Mouse (Mus musculus): ENCODE measurements at regions not wholly inside any gene's neighbourhood (a gene's known extent, or its start where the extent isn't known, plus 50 kb on each side); places are given as distances from the start of the nearest gene placed in this dataset.
"Not testable (repeated sequence)": the region's sequence is repeated elsewhere in the genome, so short reads cannot be mapped to it uniquely, and the experiment has no call there.

- Histone ChIP-seq H3K4me1 (replicated peaks; ENCODE audit: control insufficient read depth, insufficient read depth, low read length) (no peaks in the 10 kb centered on the region), H3K9me3 (ENCODE audit: control insufficient read depth, low read length) (no peaks in the 10 kb centered on the region), H3K27ac (ENCODE audit: low read depth, low read length) (no peak overlapping the region), H3K4me3 (ENCODE audit: low read depth, low read length) (no peak overlapping the region), H3K36me3 (ENCODE audit: control insufficient read depth, insufficient read depth, low read length) (no peaks in the 10 kb centered on the region), H3K27me3 (replicated peaks; ENCODE audit: control insufficient read depth, insufficient read depth, low read length) (no peaks in the 10 kb centered on the region), H3K4me2 (no peak overlapping the region), H3K9ac (ENCODE audit: low read depth, low read length) (no peak overlapping the region)
- DNase-seq (ENCODE audit: low spot score) = no peak
- ATAC-seq (replicated peaks; ENCODE audit: low FRiP score) = no peak
- 74% methylated on average over 11 of the region's 11 CpGs for WGBS
Observed at GRCm38 (mm10) chr2:17855566-17856264, 124.5 kb upstream of the Nebl start.

- ATAC-seq (replicated peaks; ENCODE audit: low FRiP score) = no peak
Observed at GRCm38 (mm10) chr2:17854088-17854487, 122.8 kb upstream of the Nebl start.

GRCm38 (mm10) chr2:17853500-17854011, 122.3 kb upstream of the Nebl start:
- Histone ChIP-seq H3K9me3 (ENCODE audit: control insufficient read depth, low read length) (no peaks in the 10 kb centered on the region), H3K27ac (ENCODE audit: low read depth, low read length) (no peak overlapping the region), H3K27me3 (replicated peaks; ENCODE audit: control insufficient read depth, insufficient read depth, low read length) (no peaks in the 10 kb centered on the region), H3K9ac (ENCODE audit: low read depth, low read length) (no peak overlapping the region), H3K4me1 (replicated peaks; ENCODE audit: control insufficient read depth, insufficient read depth, low read length) (no peaks in the 10 kb centered on the region), H3K4me2 (no peak overlapping the region), H3K4me3 (ENCODE audit: low read depth, low read length) (no peak overlapping the region), H3K36me3 (ENCODE audit: control insufficient read depth, insufficient read depth, low read length) (no peaks in the 10 kb centered on the region)
- WGBS = 52% methylated on average over 11 of the region's 11 CpGs
- DNase-seq (ENCODE audit: low spot score) (no peak), ATAC-seq (replicated peaks; ENCODE audit: low FRiP score) (no peak)

More at GRCm38 (mm10) chr2:17854088-17854487, 122.8 kb upstream of the Nebl start:
- H3K4me3 ChIP-seq (ENCODE audit: low read depth, low read length) = no peak overlapping the region
- WGBS = 42% methylated on average over 3 of the region's 3 CpGs
- no peak overlapping the region for H3K27ac ChIP-seq (ENCODE audit: low read depth, low read length)
- no peak overlapping the region for H3K9ac ChIP-seq (ENCODE audit: low read depth, low read length)
- H3K4me1 ChIP-seq (replicated peaks; ENCODE audit: control insufficient read depth, insufficient read depth, low read length) = no peaks in the 10 kb centered on the region
- no peaks in the 10 kb centered on the region for H3K9me3 ChIP-seq (ENCODE audit: control insufficient read depth, low read length)
- no peak overlapping the region for H3K4me2 ChIP-seq
- H3K27me3 ChIP-seq (replicated peaks; ENCODE audit: control insufficient read depth, insufficient read depth, low read length) = no peaks in the 10 kb centered on the region
- no peaks in the 10 kb centered on the region for H3K36me3 ChIP-seq (ENCODE audit: control insufficient read depth, insufficient read depth, low read length)
- DNase-seq (ENCODE audit: low spot score) = no peak

DNA sequence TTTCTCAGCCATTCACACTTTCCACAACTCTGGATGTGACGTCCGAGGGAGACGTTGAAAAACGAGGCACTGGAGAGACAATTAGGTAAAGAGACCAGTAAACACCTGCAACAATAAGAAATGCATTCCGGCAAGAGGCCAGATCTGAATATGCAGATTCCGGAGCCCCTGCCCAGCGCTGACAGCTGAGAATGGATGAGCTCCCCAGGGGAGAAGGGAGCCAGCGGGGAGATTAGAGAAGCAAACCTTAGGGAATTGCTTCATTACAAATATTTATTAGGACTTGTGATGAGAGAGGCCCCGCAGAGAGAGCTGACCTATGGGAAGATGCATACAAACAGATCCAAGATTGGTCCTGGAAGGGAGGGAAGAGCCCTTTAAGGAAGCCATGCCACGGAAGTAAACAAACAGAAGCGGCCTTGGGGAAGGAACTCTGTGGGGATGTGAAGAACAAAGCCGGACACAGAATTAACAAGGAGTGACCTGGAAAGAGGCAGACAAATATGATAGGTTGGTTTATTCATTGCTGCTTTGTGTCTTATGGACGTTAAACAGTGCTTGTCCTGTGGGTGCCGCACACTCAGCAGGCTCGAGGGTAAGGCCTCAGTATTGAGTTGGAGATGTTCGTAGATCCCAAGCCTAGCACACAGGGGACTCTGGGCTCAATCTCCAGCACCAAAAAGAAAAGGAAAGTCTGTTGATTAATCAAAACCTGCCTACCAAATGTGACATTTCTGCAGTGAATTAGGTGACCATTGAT, 121.7 kb upstream of the Nebl start:
- Histone ChIP-seq H3K27me3 (replicated peaks; ENCODE audit: control insufficient read depth, insufficient read depth, low read length) (no peaks in the 10 kb centered on the region), H3K36me3 (ENCODE audit: control insufficient read depth, insufficient read depth, low read length) (no peaks in the 10 kb centered on the region), H3K9me3 (ENCODE audit: control insufficient read depth, low read length) (no peaks in the 10 kb centered on the region), H3K9ac (ENCODE audit: low read depth, low read length) (no peak overlapping the region), H3K27ac (ENCODE audit: low read depth, low read length) (no peak overlapping the region), H3K4me3 (ENCODE audit: low read depth, low read length) (no peak overlapping the region), H3K4me2 (peak overlapping the region; percentile 35; the same call in 1 of the 2 replicates), H3K4me1 (replicated peaks; ENCODE audit: control insufficient read depth, insufficient read depth, low read length) (no peaks in the 10 kb centered on the region)
- ATAC-seq (replicated peaks; ENCODE audit: low FRiP score) = no peak
- WGBS = 25% methylated on average over 16 of the region's 16 CpGs
- no peak for DNase-seq (ENCODE audit: low spot score)

- Histone ChIP-seq H3K36me3 (ENCODE audit: control insufficient read depth, insufficient read depth, low read length) (no peaks in the 10 kb centered on the region), H3K4me3 (ENCODE audit: low read depth, low read length) (no peak overlapping the region), H3K4me1 (replicated peaks; ENCODE audit: control insufficient read depth, insufficient read depth, low read length) (no peaks in the 10 kb centered on the region), H3K9me3 (ENCODE audit: control insufficient read depth, low read length) (no peaks in the 10 kb centered on the region), H3K4me2 (no peak overlapping the region), H3K9ac (ENCODE audit: low read depth, low read length) (no peak overlapping the region), H3K27ac (ENCODE audit: low read depth, low read length) (no peak overlapping the region), H3K27me3 (replicated peaks; ENCODE audit: control insufficient read depth, insufficient read depth, low read length) (no peaks in the 10 kb centered on the region)
- DNase-seq (ENCODE audit: low spot score) (no peak), ATAC-seq (replicated peaks; ENCODE audit: low FRiP score) (no peak)
- 87% methylated on average over 4 of the region's 4 CpGs for WGBS
Observed at GRCm38 (mm10) chr2:17850741-17851140, 119.5 kb upstream of the Nebl start.

- ATAC-seq (replicated peaks; ENCODE audit: low FRiP score) = no peak
- no peaks in the 10 kb centered on the region for H3K36me3 ChIP-seq (ENCODE audit: control insufficient read depth, insufficient read depth, low read length)
- H3K4me2 ChIP-seq = no peak overlapping the region
- no peak overlapping the region for H3K9ac ChIP-seq (ENCODE audit: low read depth, low read length)
- WGBS = 33% methylated on average over 4 of the region's 4 CpGs
- H3K27me3 ChIP-seq (replicated peaks; ENCODE audit: control insufficient read depth, insufficient read depth, low read length) = no peaks in the 10 kb centered on the region
- H3K27ac ChIP-seq (ENCODE audit: low read depth, low read length) = no peak overlapping the region
- no peaks in the 10 kb centered on the region for H3K4me1 ChIP-seq (replicated peaks; ENCODE audit: control insufficient read depth, insufficient read depth, low read length)
- no peak overlapping the region for H3K4me3 ChIP-seq (ENCODE audit: low read depth, low read length)
- no peaks in the 10 kb centered on the region for H3K9me3 ChIP-seq (ENCODE audit: control insufficient read depth, low read length)
- no peak for DNase-seq (ENCODE audit: low spot score)
Observed at GRCm38 (mm10) chr2:17849267-17849666, 118.0 kb upstream of the Nebl start.

DNA sequence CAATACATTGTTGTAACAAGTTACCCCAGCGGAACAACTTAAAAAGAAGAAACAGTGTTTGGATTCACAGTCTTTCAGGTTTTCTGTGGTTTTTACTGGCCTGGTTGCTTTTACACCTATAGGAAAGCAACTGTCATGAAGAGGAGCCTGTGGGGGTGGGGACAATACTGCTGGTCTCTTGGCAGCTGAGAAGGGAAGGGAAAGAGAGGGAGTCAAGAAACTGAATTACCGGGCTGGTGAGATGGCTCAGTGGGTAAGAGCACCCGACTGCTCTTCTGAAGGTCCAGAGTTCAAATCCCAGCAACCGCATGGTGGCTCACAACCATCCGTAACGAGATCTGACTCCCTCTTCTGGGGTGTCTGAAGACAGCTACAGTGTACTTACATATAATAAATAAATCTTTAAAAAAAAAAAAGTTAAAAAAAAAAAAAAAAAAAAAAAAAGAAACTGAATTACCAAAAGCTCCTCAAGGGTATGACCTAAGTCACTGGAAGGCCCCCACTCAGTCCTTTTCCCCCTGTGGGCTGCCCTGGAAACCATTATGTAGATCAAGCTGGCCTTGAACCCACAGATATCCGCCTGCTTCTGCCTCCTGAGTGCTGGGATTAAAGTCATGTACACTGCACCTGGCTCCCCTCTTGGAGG, 114.3 kb upstream of the Nebl start:
- not testable (repeated sequence) for H3K4me3 ChIP-seq (ENCODE audit: low read depth, low read length); H3K36me3 ChIP-seq (ENCODE audit: control insufficient read depth, insufficient read depth, low read length); H3K4me1 ChIP-seq (replicated peaks; ENCODE audit: control insufficient read depth, insufficient read depth, low read length); H3K4me2 ChIP-seq; H3K9me3 ChIP-seq (ENCODE audit: control insufficient read depth, low read length); H3K9ac ChIP-seq (ENCODE audit: low read depth, low read length); DNase-seq (ENCODE audit: low spot score); H3K27me3 ChIP-seq (replicated peaks; ENCODE audit: control insufficient read depth, insufficient read depth, low read length); ATAC-seq (replicated peaks; ENCODE audit: low FRiP score); H3K27ac ChIP-seq (ENCODE audit: low read depth, low read length)
- WGBS = 72% methylated on average over 4 of the region's 7 CpGs

DNA sequence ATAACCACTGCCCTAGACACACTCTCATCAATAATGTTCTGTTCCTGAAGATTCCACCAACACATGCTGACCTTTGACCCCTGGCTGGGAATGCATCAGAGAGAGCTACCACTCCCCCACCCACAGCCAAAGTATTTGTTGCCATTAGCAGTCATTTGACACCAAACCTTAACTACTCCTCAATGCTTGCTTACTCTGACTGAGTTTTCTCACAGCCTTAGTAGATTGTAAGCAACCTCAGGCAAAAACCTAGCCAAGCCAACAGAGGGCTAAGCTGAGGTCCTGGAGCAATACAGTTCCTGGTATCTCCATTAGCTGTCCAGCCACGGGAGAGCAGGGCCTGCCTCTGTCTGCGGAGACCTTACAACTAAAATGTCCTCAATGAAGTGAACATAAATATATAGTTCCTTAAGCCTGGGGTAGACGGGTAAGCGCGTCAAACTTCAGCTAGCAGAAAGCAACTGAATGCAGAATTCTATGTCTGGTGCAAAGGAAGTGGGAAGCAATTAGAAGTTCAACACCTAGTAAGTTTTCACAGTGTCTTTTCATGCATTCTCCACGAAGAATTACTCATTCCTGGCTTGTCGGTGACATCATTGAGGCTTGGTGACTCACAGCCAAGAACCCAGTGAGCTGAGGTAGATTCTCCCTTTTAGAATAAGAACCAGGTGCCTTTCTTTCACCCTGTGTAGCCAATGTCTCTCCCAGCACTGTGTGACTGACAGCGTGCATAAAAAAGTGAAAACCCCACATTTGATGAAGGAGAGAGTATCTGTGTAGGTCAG, 113.6 kb upstream of the Nebl start:
- Histone ChIP-seq H3K27me3 (replicated peaks; ENCODE audit: control insufficient read depth, insufficient read depth, low read length) (no peaks in the 10 kb centered on the region), H3K27ac (ENCODE audit: low read depth, low read length) (no peak overlapping the region), H3K9ac (ENCODE audit: low read depth, low read length) (no peak overlapping the region), H3K4me2 (no peak overlapping the region), H3K4me1 (replicated peaks; ENCODE audit: control insufficient read depth, insufficient read depth, low read length) (no peaks in the 10 kb centered on the region), H3K36me3 (ENCODE audit: control insufficient read depth, insufficient read depth, low read length) (no peaks in the 10 kb centered on the region), H3K4me3 (ENCODE audit: low read depth, low read length) (no peak overlapping the region), H3K9me3 (ENCODE audit: control insufficient read depth, low read length) (no peaks in the 10 kb centered on the region)
- DNase-seq (ENCODE audit: low spot score) = no peak
- WGBS = 71% methylated on average over 8 of the region's 8 CpGs
- no peak for ATAC-seq (replicated peaks; ENCODE audit: low FRiP score)
